Mouse (Mus musculus): ENCODE measurements around the gene Gm13212. TPM values are rescaled to one million over a fixed set of nuclear protein-coding genes. Genes with fewer than 3 reads are reported as not detected.

The Gm13212 gene
- polyA plus RNA-seq, 1 experiment: 0.16 TPM

Other genes starting within 250 kb of the Gm13212 start
- not detected in 2 replicates for gene Zfp990, start 74.4 kb upstream of the Gm13212 start, polyA plus RNA-seq (2012; rRNA removed)
- not detected in 2 replicates for gene Zfp980, start 85.5 kb downstream of the Gm13212 start, polyA plus RNA-seq (2012; rRNA removed)